Mouse (Mus musculus) gastrocnemius, postnatal 14 days (tissue): ENCODE data around the gene Nectin3. TPM values are rescaled to one million over a fixed set of nuclear protein-coding genes. Genes with fewer than 3 reads are reported as not detected.

Experiments
- DNase-seq: peaks from one replicate; pipeline ENCODE4 v3.0.0; 2021; ENCODE audit warnings: mixed read lengths
- intact Hi-C: fragments of 180-260 bp; cut with DNase I; formaldehyde crosslinking; loops from one replicate; pipeline ENCODE4 v1.15.1; 2025; ENCODE audit warnings: low total_unique reads
- long read RNA-seq, 2 experiments: library from polyadenylated mRNA; stranded (forward); transcript quantifications; one replicate each; pipeline ENCODE4 v2.0.0; 2021
- total RNA-seq, 2 experiments: library from RNA; stranded (reverse); gene quantifications; 2 replicates each; pipeline ENCODE4 v1.2.3; 2021

Nectin3 gene
- total RNA-seq, result 10 to 100 TPM; 10.1 to 10.5 TPM
- long read RNA-seq, experiment 1, partial matches to known transcripts, result 0 of 5 reads
- long read RNA-seq, experiment 1, other reads (novel, unspliced or antisense), result 1 of 5 reads
- long read RNA-seq, experiment 2, transcript Nectin3-201 (6 exons, 3,062 nt), result major isoform, 8 of 10 reads
- long read RNA-seq, experiment 2, partial matches to known transcripts, result 1 of 10 reads
- long read RNA-seq, experiment 2, other reads (novel, unspliced or antisense), result 0 of 10 reads

- intact Hi-C loops, result no loop called here
- no peak for DNase-seq
Measured at GRCm38 (mm10) chr16:46498421-46498789, at the start of gene Nectin3. TSS of gene Nectin3 (minus strand) at chr16:46498525.

- intact Hi-C loops, result no loop called here
Measured at GRCm38 (mm10) chr16:46538092-46538491, 39.8 kb upstream of the Nectin3 start.

GRCm38 (mm10) chr16:46532465-46533254 lies 34.3 kb upstream of the Nectin3 start:
- DNase-seq, result no peak
- intact Hi-C loops, result no loop called here

More at GRCm38 (mm10) chr16:46538092-46538491, 39.8 kb upstream of the Nectin3 start:
- no peak for DNase-seq

- DNase-seq, result no peak
- intact Hi-C loops, result no loop called here
Measured at GRCm38 (mm10) chr16:46531023-46531422, 32.7 kb upstream of the Nectin3 start.

- intact Hi-C loops, result no loop called here
- no peak for DNase-seq
Measured at GRCm38 (mm10) chr16:46520885-46521417, 22.6 kb upstream of the Nectin3 start.

- intact Hi-C loops, result no loop called here
- DNase-seq, result no peak
Measured at GRCm38 (mm10) chr16:46519606-46520005, 21.3 kb upstream of the Nectin3 start.

- no peak for DNase-seq
- intact Hi-C loops, result no loop called here
Measured at GRCm38 (mm10) chr16:46507944-46508333, 9.6 kb upstream of the Nectin3 start.

GRCm38 (mm10) chr16:46507260-46507943 lies 9.1 kb upstream of the Nectin3 start:
- no peak for DNase-seq
- intact Hi-C loops, result no loop called here

GRCm38 (mm10) chr16:46504006-46504405 lies 5.7 kb upstream of the Nectin3 start:
- intact Hi-C loops, result no loop called here
- no peak for DNase-seq

- intact Hi-C loops, result no loop called here
- DNase-seq, result no peak
Measured at GRCm38 (mm10) chr16:46502311-46502710, 4.0 kb upstream of the Nectin3 start.

GRCm38 (mm10) chr16:46500759-46501158 lies 2.4 kb upstream of the Nectin3 start:
- DNase-seq, result no peak
- intact Hi-C loops, result no loop called here

- no peak for DNase-seq
- intact Hi-C loops, result no loop called here
Measured at GRCm38 (mm10) chr16:46497686-46498420, 472 bp downstream of the Nectin3 start.

- intact Hi-C loops, result no loop called here
- DNase-seq, result peak; percentile 95
Measured at GRCm38 (mm10) chr16:46496889-46497685, 1.2 kb downstream of the Nectin3 start.

GRCm38 (mm10) chr16:46496031-46496868 lies 2.1 kb downstream of the Nectin3 start:
- intact Hi-C loops, result no loop called here
- peak; percentile 69 for DNase-seq

DNA sequence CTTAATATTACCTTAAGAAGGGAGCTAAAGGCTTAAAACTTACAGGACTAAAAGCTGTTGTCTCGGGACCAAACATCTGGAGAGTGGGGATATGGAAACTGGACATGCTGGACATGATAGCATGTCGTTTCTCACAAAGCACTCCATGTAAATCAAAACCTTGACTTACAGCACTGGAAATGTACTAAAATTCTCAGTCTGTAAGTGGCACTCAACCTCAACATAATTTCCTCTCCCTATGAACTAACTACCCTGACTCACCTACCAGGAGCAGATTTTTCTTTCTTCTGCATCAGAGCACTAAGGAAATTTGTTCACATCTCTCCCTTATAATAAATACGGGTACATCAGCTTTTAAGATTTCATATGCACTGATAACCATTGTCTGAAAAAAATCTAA lies 3.1 kb downstream of the Nectin3 start:
- no peak for DNase-seq
- intact Hi-C loops, result no loop called here

GRCm38 (mm10) chr16:46487436-46488097 lies 10.8 kb downstream of the Nectin3 start:
- intact Hi-C loops, result loop anchor here (10.0 kb wide), 1 partner anchor 437 kb away; no protein-coding TSS in a partner anchor

DNA sequence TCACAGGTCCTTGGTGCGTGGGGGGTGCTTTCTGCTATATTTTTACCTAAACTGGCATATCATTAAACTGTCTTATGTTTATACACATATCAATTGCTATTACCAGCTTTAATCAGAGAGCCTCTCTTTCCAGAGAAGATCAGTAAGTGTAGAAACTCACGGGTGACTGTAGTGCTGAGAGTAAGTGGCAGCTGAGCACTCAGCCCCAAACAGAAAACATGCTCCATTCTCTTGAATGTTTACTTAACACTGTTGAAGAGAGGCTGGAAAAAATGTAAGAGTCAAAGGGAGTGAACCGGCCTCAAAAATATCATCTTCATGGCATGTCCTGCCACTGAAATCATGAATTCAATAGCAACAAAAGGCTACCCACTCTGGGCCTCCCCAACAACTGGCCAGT lies 21.0 kb downstream of the Nectin3 start:
- intact Hi-C loops, result no loop called here
- DNase-seq, result no peak

More at GRCm38 (mm10) chr16:46487436-46488097, 10.8 kb downstream of the Nectin3 start:
- peak; percentile 13 for DNase-seq
